Mouse (Mus musculus) cerebellum, adult 9-10 months (tissue): ENCODE measurements at regions not wholly inside any gene's neighbourhood (a gene's known extent, or its start where the extent isn't known, plus 50 kb on each side); places are given as distances from the start of the nearest gene placed in this dataset.

Source experiments
- DNase-seq: peaks from one replicate; pipeline ENCODE4 v3.0.0; 2022

GRCm38 (mm10) chr1:166735545-166735944 lies 53.9 kb upstream of the Fmo9 start:
- DNase-seq: no peak

GRCm38 (mm10) chr1:166738029-166738428 lies 56.4 kb upstream of the Fmo9 start:
- peak; percentile 60 for DNase-seq

GRCm38 (mm10) chr1:166750236-166750635 lies 68.6 kb upstream of the Fmo9 start:
- peak; percentile 90 for DNase-seq

- no peak for DNase-seq
Measured at GRCm38 (mm10) chr1:166750777-166751176, 69.1 kb upstream of the Fmo9 start.

GRCm38 (mm10) chr1:166751436-166751835 lies 69.8 kb upstream of the Fmo9 start:
- DNase-seq: peak; percentile 48

GRCm38 (mm10) chr1:166752990-166753709 lies 71.5 kb upstream of the Fmo9 start:
- peak; percentile 92 for DNase-seq

GRCm38 (mm10) chr1:166758987-166759386 lies 77.3 kb upstream of the Fmo9 start:
- DNase-seq: no peak

GRCm38 (mm10) chr1:166773114-166773513 lies 91.5 kb upstream of the Fmo9 start:
- DNase-seq: no peak

- peak; percentile 71 for DNase-seq
Measured at GRCm38 (mm10) chr1:166782106-166782505, 100.5 kb upstream of the Fmo9 start.

GRCm38 (mm10) chr1:166787945-166788344 lies 106.3 kb upstream of the Fmo9 start:
- no peak for DNase-seq

GRCm38 (mm10) chr1:166788824-166789399 lies 107.3 kb upstream of the Fmo9 start:
- DNase-seq: no peak

- no peak for DNase-seq
Measured at GRCm38 (mm10) chr1:166793052-166793716, 111.5 kb upstream of the Fmo9 start.

GRCm38 (mm10) chr1:166793717-166794081 lies 112.1 kb upstream of the Fmo9 start:
- DNase-seq: no peak

- peak; percentile 61 for DNase-seq
Measured at GRCm38 (mm10) chr1:166794622-166795244, 113.1 kb upstream of the Fmo9 start.

- no peak for DNase-seq
Measured at GRCm38 (mm10) chr1:166795613-166796012, 114.0 kb upstream of the Fmo9 start.

GRCm38 (mm10) chr1:166796362-166796925 lies 114.8 kb upstream of the Fmo9 start:
- peak; percentile 43 for DNase-seq

- peak; percentile 75 for DNase-seq
Measured at GRCm38 (mm10) chr1:166796931-166797330, 115.3 kb upstream of the Fmo9 start.

- DNase-seq: peak; percentile 96
Measured at GRCm38 (mm10) chr1:166800953-166801603, 119.4 kb upstream of the Fmo9 start.

GRCm38 (mm10) chr1:166801929-166802328 lies 120.3 kb upstream of the Fmo9 start:
- DNase-seq: no peak

GRCm38 (mm10) chr1:166803928-166804327 lies 122.3 kb upstream of the Fmo9 start:
- no peak for DNase-seq

GRCm38 (mm10) chr1:166804333-166804732 lies 122.7 kb upstream of the Fmo9 start:
- DNase-seq: no peak

- DNase-seq: no peak
Measured at GRCm38 (mm10) chr1:166807163-166807945, 125.7 kb upstream of the Fmo9 start.
